Mouse (Mus musculus) midbrain, embryonic 10.5 days (tissue): ENCODE results near the gene Rps18. TPM values are rescaled to one million over a fixed set of nuclear protein-coding genes. Genes with fewer than 3 reads are reported as not detected.
A peak's percentile ranks its signal among the peaks of the same experiment; 100 is the strongest.

ENCODE experiments used
- DNase-seq: peaks from one replicate; pipeline ENCODE4 v3.0.0-alpha.2; 2017; ENCODE audit warnings: low spot score
- H3K27ac ChIP-seq: fragments of 300-500 bp; sonication (generic); replicated peaks from 2 replicates; pipeline ENCODE4 v1.5.1; 2016; ENCODE audit warnings: mild to moderate bottlenecking
- H3K27me3 ChIP-seq: fragments of 300-500 bp; sonication (generic); 2 replicates; pipeline ENCODE4 v1.6.1; 2016; ENCODE audit warnings: low read depth, mild to moderate bottlenecking; ENCODE audit not compliant: poor library complexity, severe bottlenecking
- H3K36me3 ChIP-seq: fragments of 300-500 bp; sonication (generic); 2 replicates; pipeline ENCODE4 v1.6.1; 2016; ENCODE audit warnings: mild to moderate bottlenecking, moderate library complexity
- H3K4me1 ChIP-seq: fragments of 300-500 bp; sonication (generic); 2 replicates; pipeline ENCODE4 v1.6.1; 2016
- H3K4me3 ChIP-seq: fragments of 300-500 bp; sonication (generic); 2 replicates; pipeline ENCODE4 v1.5.1; 2016; ENCODE audit warnings: mild to moderate bottlenecking, moderate library complexity
- H3K9me3 ChIP-seq: fragments of 300-500 bp; sonication (generic); replicated peaks from 2 replicates; pipeline ENCODE4 v1.6.1; 2016; ENCODE audit warnings: mild to moderate bottlenecking
- WGBS: fragments of 180-500 bp; shearing (Covaris S2); methylation state at CpG from one replicate; pipeline ENCODE4 v1.1.7; 2016; 5-methylcytosine and 5-hydroxymethylcytosine counted together
- polyA plus RNA-seq: library from polyadenylated mRNA; unstranded; fragments of >200 nt; fragmentation: Nextera tagmentation; extraction: Ambion mirVana; gene quantifications from 2 replicates; pipeline ENCODE4 v1.2.1, GENCODE M21; 2016

Rps18 gene
- polyA plus RNA-seq, 1 experiment from 2014 or later, result 1,576 TPM

- Histone ChIP-seq H3K27me3 (peaks cover 53% of the 10 kb centered on the region), H3K4me3 (peak overlapping the region; percentile 65), H3K27ac (peak overlapping the region; percentile 87), H3K4me1 (peaks cover 31% of the 10 kb centered on the region), H3K9me3 (no peaks in the 10 kb centered on the region), H3K36me3 (no peaks in the 10 kb centered on the region)
- DNase-seq, result no peak
- WGBS, result 80% methylated on average over 19 of the region's 19 CpGs
These were observed 24.6 kb upstream of the Rps18 start for GRCm38 (mm10) chr17:33980181-33981035.

DNA sequence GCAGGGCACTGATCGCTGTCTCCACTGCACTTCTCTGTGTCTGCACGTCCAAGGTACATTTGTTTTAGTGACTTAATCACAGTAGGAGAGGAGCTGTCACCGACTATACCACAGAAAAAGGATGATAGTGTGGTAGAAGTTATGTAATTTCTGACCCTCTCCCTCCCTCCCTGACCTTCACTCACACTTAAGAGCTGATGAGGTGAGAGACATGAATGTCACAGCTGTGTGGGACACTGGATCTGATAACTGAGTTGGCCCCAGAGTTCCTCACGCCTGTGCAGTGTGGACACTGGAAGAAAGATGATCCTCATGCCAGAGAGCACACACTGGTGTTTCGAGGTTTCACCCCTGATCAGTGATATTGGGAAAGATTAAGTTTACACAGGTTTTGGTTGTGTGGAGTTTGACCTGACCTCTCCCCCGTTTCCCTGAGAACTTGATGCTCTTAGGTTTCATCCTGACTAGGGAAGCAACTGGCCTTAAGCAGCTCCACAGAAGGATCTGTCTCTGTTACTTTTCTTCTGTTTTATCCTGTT lies 23.8 kb upstream of the Rps18 start:
- Histone ChIP-seq H3K36me3 (no peaks in the 10 kb centered on the region), H3K27ac (no peak overlapping the region), H3K4me3 (no peak overlapping the region), H3K27me3 (peaks cover 59% of the 10 kb centered on the region), H3K4me1 (peaks cover 31% of the 10 kb centered on the region), H3K9me3 (no peaks in the 10 kb centered on the region)
- 83% methylated on average over 6 of the region's 6 CpGs for WGBS
- DNase-seq, result no peak

DNA sequence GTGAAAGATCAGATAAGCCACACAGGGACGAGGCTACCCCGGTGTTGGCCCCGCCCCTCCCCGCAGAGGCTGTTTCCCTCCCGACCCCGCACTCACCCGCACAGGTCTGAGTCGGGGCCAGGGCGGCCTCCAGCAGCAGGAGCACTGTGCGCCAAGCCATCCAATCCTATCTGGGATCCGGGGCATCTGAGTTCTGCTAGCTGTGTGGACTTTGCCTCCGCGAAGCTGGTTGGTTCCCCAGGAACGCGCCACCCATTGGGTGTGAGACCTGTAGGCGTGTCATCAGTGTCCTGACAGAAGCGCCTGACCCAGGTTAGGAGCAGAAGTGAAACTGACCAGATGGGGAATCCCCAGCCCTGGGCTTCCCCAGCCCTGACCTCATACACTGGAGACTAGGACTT lies 22.8 kb upstream of the Rps18 start:
- peak overlapping the region; percentile 63; the same call in 1 of the 2 replicates for H3K27ac ChIP-seq
- WGBS, result under 1% methylated on average over 17 of the region's 17 CpGs
- peak; percentile 46 for DNase-seq
- H3K4me1 ChIP-seq, result peaks cover 31% of the 10 kb centered on the region
- peak overlapping the region; percentile 55 for H3K4me3 ChIP-seq
- no peaks in the 10 kb centered on the region for H3K36me3 ChIP-seq
- H3K9me3 ChIP-seq, result no peaks in the 10 kb centered on the region
- peaks cover 59% of the 10 kb centered on the region for H3K27me3 ChIP-seq

- no peak for DNase-seq
- Histone ChIP-seq H3K27me3 (peaks cover 59% of the 10 kb centered on the region), H3K4me3 (peak overlapping the region; percentile 55), H3K36me3 (no peaks in the 10 kb centered on the region), H3K27ac (peak overlapping the region; percentile 63; the same call in 1 of the 2 replicates), H3K9me3 (no peaks in the 10 kb centered on the region), H3K4me1 (peaks cover 31% of the 10 kb centered on the region)
- WGBS, result 2% methylated on average over 57 of the region's 57 CpGs
These were observed 22.2 kb upstream of the Rps18 start for GRCm38 (mm10) chr17:33977861-33978557.

DNA sequence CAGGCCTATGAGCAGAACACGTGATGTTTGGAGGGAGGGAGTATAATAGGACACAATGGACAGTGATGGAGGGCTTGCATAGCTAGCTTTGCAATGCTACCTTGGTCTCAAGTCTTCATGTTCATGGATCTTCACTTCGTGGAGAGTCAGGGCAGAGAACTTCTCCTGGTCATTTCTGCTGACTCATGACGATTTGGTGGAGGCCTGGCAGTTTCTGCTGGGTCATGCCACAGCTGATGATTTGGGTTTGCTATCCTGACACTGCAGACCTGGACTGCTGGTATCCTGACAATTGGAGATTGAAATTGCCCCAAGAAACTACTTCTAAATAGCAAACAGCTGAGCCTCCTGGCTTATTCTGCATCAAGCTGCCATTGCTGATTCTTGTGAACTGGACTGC lies 17.8 kb upstream of the Rps18 start:
- DNase-seq, result no peak
- Histone ChIP-seq H3K4me3 (no peak overlapping the region), H3K9me3 (0 out of 2 replicates have a peak, but pooled peaks cover 4% of the 10 kb centered on the region), H3K27ac (no peak overlapping the region), H3K4me1 (peaks cover 10% of the 10 kb centered on the region), H3K36me3 (no peaks in the 10 kb centered on the region), H3K27me3 (peaks cover 38% of the 10 kb centered on the region)
- WGBS, result 63% methylated on average over 3 of the region's 3 CpGs

GRCm38 (mm10) chr17:33972691-33973090 lies 16.9 kb upstream of the Rps18 start:
- Histone ChIP-seq H3K27me3 (peaks cover 29% of the 10 kb centered on the region), H3K4me3 (no peak overlapping the region), H3K27ac (no peak overlapping the region), H3K9me3 (0 out of 2 replicates have a peak, but pooled peaks cover 4% of the 10 kb centered on the region), H3K36me3 (no peaks in the 10 kb centered on the region), H3K4me1 (peaks cover 1% of the 10 kb centered on the region)
- DNase-seq, result no peak
- 20% methylated on average over 1 of the region's 1 CpGs for WGBS

- Histone ChIP-seq H3K4me3 (no peak overlapping the region), H3K4me1 (no peaks in the 10 kb centered on the region; the same call in 1 of the 2 replicates), H3K27ac (no peak overlapping the region), H3K36me3 (peaks cover 24% of the 10 kb centered on the region), H3K9me3 (0 out of 2 replicates have a peak, but pooled peaks cover 4% of the 10 kb centered on the region), H3K27me3 (no peaks in the 10 kb centered on the region)
- whole genome bisulfite sequencing, result 77% methylated on average over 4 of the region's 4 CpGs
- no peak for DNase-seq
These were observed 13.6 kb upstream of the Rps18 start for GRCm38 (mm10) chr17:33969394-33969793.

DNA sequence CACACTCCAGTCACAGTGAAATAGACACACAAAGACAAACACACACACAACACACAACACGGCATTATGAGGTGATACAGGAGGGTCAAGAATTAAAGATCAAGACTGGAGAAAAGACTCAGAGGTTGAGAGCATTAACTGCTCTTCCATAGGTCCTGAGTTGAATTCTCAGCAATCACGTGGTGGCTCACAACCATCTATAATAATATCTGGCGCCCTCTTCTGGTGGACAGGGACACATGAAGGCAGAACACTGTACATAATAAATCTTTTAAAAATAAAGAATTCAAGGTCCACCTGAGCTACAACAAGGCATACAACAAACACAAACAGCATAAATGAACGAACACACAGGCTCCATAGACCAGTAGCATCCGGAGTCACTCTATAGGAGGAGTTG lies 13.1 kb upstream of the Rps18 start:
- DNase-seq, result no peak
- H3K27ac ChIP-seq, result no peak overlapping the region
- WGBS, result 30% methylated on average over 5 of the region's 5 CpGs
- H3K4me3 ChIP-seq, result no peak overlapping the region; the same call in 1 of the 2 replicates
- no peaks in the 10 kb centered on the region; the same call in 1 of the 2 replicates for H3K4me1 ChIP-seq
- peaks cover 28% of the 10 kb centered on the region for H3K36me3 ChIP-seq
- 0 out of 2 replicates have a peak, but pooled peaks cover 4% of the 10 kb centered on the region for H3K9me3 ChIP-seq
- H3K27me3 ChIP-seq, result no peaks in the 10 kb centered on the region

DNA sequence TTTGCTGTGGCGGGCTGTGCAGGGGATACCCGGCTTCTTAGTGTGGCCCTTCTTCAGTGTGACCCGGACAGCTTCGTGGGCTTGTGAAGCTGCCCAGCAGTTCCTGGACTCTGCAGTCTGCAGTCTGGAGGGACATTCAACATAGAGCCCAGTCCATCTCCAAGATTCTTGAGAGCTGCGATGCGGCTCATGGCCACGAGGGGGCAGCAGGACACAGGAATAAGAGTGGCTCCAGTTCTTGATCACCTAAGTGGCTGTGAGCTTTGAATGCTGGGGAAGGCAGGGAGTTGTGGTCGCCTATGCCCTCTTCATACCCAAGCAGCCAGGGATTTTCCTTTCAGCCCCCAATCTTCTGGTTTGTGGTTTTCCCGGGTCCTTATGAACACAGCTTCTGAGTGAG lies 12.7 kb upstream of the Rps18 start:
- peaks cover 32% of the 10 kb centered on the region for H3K36me3 ChIP-seq
- 0 out of 2 replicates have a peak, but pooled peaks cover 4% of the 10 kb centered on the region for H3K9me3 ChIP-seq
- peak; percentile 87 for DNase-seq
- no peak overlapping the region for H3K27ac ChIP-seq
- H3K4me1 ChIP-seq, result no peaks in the 10 kb centered on the region; the same call in 1 of the 2 replicates
- no peak overlapping the region; the same call in 1 of the 2 replicates for H3K4me3 ChIP-seq
- H3K27me3 ChIP-seq, result no peaks in the 10 kb centered on the region
- 3% methylated on average over 9 of the region's 9 CpGs for WGBS

DNA sequence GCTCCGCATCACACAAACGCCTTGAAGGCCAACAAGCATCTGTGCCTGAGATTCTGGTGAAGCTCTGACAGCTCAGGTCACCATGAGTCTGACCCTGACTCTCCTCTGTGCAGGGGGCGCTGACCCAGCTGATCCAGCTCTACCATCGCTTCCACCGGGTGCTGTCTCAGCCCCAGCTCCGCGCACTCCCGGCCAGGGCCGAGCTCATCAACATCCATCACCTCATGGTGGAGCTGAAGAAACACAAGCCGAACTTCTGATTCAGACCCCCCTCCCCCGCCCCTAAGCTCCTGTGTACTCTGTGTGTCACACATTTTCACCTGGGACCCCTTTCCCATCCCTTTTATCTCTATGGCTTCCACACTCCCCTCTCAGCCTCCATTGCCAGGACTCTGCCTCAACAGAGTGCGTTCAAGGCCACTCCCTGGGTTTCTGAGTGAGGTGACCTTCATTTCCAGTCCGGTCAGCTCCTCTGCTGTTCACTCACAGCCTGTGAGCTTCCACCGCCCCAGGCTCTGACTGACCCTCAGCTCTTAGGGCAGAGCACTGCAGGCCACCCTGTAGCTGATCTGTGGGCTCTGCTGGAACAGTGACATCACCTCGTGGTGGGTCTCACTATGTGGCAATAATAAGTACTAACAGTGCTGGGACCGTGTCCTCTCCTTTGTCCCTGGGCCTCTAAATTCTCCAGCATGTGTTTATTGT lies 10.2 kb upstream of the Rps18 start:
- no peak overlapping the region for H3K27ac ChIP-seq
- WGBS, result 88% methylated on average over 16 of the region's 16 CpGs
- no peak overlapping the region for H3K4me3 ChIP-seq
- H3K9me3 ChIP-seq, result 0 out of 2 replicates have a peak, but pooled peaks cover 4% of the 10 kb centered on the region
- no peak for DNase-seq
- no peaks in the 10 kb centered on the region for H3K27me3 ChIP-seq
- H3K36me3 ChIP-seq, result peaks cover 57% of the 10 kb centered on the region
- H3K4me1 ChIP-seq, result no peaks in the 10 kb centered on the region; the same call in 1 of the 2 replicates

- no peaks in the 10 kb centered on the region; the same call in 1 of the 2 replicates for H3K4me1 ChIP-seq
- no peak for DNase-seq
- H3K27me3 ChIP-seq, result no peaks in the 10 kb centered on the region
- H3K9me3 ChIP-seq, result 0 out of 2 replicates have a peak, but pooled peaks cover 2% of the 10 kb centered on the region
- no peak overlapping the region for H3K4me3 ChIP-seq
- no peak overlapping the region for H3K27ac ChIP-seq
- WGBS, result 92% methylated on average over 17 of the region's 17 CpGs
- peaks cover 64% of the 10 kb centered on the region for H3K36me3 ChIP-seq
These were observed 9.5 kb upstream of the Rps18 start for GRCm38 (mm10) chr17:33965082-33965845.
